Mouse (Mus musculus): ENCODE measurements around the gene Ankrd50.

The Ankrd50 gene

GRCm38 (mm10) chr3:38466139-38466538, 18.5 kb downstream of the Ankrd50 start:
- DNase-seq (ENCODE audit: low spot score), result no peak

GRCm38 (mm10) chr3:38463149-38463548, 21.5 kb downstream of the Ankrd50 start:
- DNase-seq (ENCODE audit: low spot score), result no peak

GRCm38 (mm10) chr3:38461742-38462141, 22.9 kb downstream of the Ankrd50 start:
- DNase-seq (ENCODE audit: low spot score), result no peak

GRCm38 (mm10) chr3:38460250-38460624, 24.4 kb downstream of the Ankrd50 start:
- DNase-seq (ENCODE audit: low spot score), result no peak

- no peak for DNase-seq (ENCODE audit: low spot score)
Measured at GRCm38 (mm10) chr3:38459507-38460249, 25.0 kb downstream of the Ankrd50 start.

GRCm38 (mm10) chr3:38457041-38457440, 27.6 kb downstream of the Ankrd50 start:
- DNase-seq (ENCODE audit: low spot score), result no peak

GRCm38 (mm10) chr3:38452199-38452598, 32.4 kb downstream of the Ankrd50 start:
- DNase-seq (ENCODE audit: low spot score), result no peak

GRCm38 (mm10) chr3:38446586-38446985, 38.1 kb downstream of the Ankrd50 start:
- no peak for DNase-seq (ENCODE audit: low spot score)

- no peak for DNase-seq (ENCODE audit: low spot score)
Measured at GRCm38 (mm10) chr3:38443875-38444274, 40.8 kb downstream of the Ankrd50 start.

- no peak for DNase-seq (ENCODE audit: low spot score)
Measured at GRCm38 (mm10) chr3:38440564-38440991, 44.1 kb downstream of the Ankrd50 start.

- DNase-seq (ENCODE audit: low spot score), result no peak
Measured at GRCm38 (mm10) chr3:38436596-38436995, 48.0 kb downstream of the Ankrd50 start.

GRCm38 (mm10) chr3:38435828-38436227, 48.8 kb downstream of the Ankrd50 start:
- no peak for DNase-seq (ENCODE audit: low spot score)

- no peak for DNase-seq (ENCODE audit: low spot score)
Measured at GRCm38 (mm10) chr3:38434486-38434885, 50.2 kb downstream of the Ankrd50 start.

- DNase-seq (ENCODE audit: low spot score), result no peak
Measured at GRCm38 (mm10) chr3:38433495-38434464, 50.9 kb downstream of the Ankrd50 start.

- DNase-seq (ENCODE audit: low spot score), result no peak
Measured at GRCm38 (mm10) chr3:38431461-38431860, 53.2 kb downstream of the Ankrd50 start.

- DNase-seq (ENCODE audit: low spot score), result no peak
Measured at GRCm38 (mm10) chr3:38431042-38431441, 53.6 kb downstream of the Ankrd50 start.

- no peak for DNase-seq (ENCODE audit: low spot score)
Measured at GRCm38 (mm10) chr3:38427200-38427599, 57.4 kb downstream of the Ankrd50 start.

GRCm38 (mm10) chr3:38423966-38424365, 60.7 kb downstream of the Ankrd50 start:
- no peak for DNase-seq (ENCODE audit: low spot score)

- DNase-seq (ENCODE audit: low spot score), result no peak
Measured at GRCm38 (mm10) chr3:38419896-38420295, 64.7 kb downstream of the Ankrd50 start.

GRCm38 (mm10) chr3:38415292-38415930, 69.2 kb downstream of the Ankrd50 start:
- DNase-seq (ENCODE audit: low spot score), result no peak

Measured in ovary, postnatal 36 days (tissue).